Mouse (Mus musculus) telencephalon, adult 2 months (tissue): ENCODE measurements around the gene Tmem235.
A peak's percentile ranks its signal among the peaks of the same experiment; 100 is the strongest.

Source experiments
- DNase-seq: peaks from one replicate; pipeline ENCODE4 v3.0.0-alpha.2; 2011; ENCODE audit warnings: low read depth, low spot score

The Tmem235 gene

GRCm38 (mm10) chr11:117864805-117865204 is 4.3 kb downstream of the Tmem235 start:
- DNase-seq = no peak

DNA sequence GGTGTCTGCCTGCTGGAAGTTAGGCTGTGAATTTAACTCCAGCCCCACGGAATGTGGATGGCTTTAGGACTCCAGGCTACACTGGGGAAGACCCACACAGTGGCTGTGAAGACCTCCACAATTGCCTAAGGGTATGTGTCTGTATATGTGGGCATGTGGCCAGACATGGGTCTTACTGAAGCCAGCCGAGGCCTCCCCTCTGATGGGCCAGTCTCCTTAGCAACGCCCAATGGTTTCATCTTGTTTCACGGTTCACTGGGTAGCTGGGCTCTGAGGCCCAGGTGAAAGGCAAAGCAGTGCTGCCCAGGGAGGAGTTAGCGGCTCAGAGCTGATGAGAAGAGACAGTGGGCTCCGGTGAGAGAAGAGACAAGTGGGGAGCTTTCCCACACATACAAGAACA is 5.4 kb downstream of the Tmem235 start:
- DNase-seq = no peak

- peak; percentile 55 for DNase-seq
These were observed 10.3 kb downstream of the Tmem235 start for GRCm38 (mm10) chr11:117870688-117871365.

DNA sequence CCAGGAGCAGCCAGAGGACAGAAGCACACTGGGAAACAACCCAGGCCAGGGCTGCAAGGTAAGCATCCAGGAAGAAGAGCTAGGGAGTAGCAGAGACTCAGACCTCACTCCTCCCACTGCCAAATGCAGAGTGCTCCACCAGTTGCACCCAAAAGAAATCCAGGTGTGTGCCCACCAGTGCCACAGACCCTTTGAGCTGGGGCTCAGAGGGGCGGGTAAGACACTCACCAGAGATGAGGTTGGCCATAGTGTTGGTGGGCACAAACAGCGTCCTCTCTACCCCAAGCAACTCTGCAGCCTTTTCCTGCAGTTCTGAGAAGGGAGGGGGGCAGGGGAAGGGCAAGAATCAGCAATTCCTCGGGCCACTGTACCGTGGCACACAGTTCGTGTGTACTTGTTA is 10.8 kb downstream of the Tmem235 start:
- no peak for DNase-seq

- no peak for DNase-seq
These were observed 11.5 kb downstream of the Tmem235 start for GRCm38 (mm10) chr11:117871911-117872584.

DNA sequence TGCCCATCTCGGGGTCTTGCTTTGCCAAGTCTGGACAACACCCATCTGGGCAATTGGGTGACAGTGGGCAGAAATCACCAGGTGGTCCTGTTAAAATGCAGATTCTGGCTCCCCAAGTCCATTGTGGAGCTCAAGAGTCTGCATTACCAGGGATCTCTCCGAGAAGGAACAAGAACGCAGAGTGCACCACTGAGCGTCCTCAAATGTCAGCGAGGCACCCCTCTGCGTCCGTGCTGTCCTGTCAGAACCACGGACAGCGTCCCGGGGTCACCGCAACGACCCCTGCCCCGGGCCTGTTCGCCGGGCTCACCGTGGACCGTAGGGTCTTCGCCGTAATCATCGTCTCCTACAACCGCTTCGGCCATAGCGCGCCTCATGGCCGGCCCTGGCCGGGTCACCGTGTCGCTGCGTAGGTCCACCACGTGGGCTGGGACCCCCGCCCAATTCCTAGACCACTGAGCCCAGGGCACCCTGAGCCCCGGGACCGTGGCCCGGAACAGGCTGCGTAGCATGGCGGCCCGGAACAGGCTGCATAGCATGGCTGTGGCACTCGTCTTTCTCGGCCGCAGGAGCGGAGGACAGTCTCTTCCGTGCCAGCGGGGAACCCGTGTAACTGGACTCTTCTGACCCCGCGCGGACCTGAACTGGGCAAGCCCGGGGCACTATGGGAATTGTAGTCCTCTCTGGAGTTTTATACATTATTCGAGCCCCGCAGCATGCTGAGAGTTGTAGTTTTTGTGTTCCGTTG is 12.5 kb downstream of the Tmem235 start, which contains the start of gene Tha1:
TSS of gene Tha1 (minus strand) at position 621 of the 748 bp plus-strand sequence.
- DNase-seq = peak; percentile 61

- no peak for DNase-seq
These were observed 13.9 kb downstream of the Tmem235 start for GRCm38 (mm10) chr11:117874419-117874818.

GRCm38 (mm10) chr11:117875681-117876080 is 15.1 kb downstream of the Tmem235 start:
- no peak for DNase-seq

DNA sequence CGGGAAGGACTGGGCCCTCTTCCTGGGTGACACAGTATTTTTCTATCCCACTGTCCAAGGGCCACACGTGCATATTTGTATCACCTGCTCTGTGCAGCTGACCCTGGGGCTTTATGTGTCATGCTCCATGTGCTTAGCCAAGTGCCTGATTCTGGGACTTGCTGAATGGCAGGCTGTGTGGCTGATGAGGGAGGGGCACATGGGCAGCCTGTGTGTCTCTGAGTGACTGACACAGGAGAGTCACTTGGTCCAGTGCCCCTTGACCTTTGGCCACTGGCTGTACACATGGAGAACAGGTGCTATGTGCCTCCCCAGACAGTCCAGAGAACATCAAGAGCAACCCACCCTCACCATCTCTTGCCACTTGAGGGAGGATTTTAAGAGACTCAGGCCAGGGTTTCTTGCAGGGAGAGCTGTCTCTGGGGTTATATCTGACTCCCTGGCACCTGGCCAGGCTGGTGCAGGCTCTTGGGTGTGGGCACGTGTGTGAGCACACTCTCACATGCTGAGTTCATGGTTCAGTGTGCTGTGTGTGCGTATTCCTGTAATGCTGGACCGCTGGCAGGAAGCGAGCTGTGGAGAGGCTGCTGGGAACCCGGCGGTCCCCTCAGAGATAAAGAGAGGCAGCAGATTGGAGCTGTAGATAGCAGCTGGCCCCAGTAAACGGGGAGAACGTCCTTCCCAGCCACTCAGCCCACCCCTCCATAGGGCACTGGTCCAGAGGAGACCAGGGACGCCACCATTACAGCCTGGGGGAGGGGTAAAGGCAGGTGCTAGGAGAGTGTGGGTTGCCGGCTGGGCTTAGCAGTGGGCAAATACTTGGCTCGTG is 17.6 kb downstream of the Tmem235 start:
- DNase-seq = no peak

- DNase-seq = no peak
These were observed 18.3 kb downstream of the Tmem235 start for GRCm38 (mm10) chr11:117878892-117879291.

DNA sequence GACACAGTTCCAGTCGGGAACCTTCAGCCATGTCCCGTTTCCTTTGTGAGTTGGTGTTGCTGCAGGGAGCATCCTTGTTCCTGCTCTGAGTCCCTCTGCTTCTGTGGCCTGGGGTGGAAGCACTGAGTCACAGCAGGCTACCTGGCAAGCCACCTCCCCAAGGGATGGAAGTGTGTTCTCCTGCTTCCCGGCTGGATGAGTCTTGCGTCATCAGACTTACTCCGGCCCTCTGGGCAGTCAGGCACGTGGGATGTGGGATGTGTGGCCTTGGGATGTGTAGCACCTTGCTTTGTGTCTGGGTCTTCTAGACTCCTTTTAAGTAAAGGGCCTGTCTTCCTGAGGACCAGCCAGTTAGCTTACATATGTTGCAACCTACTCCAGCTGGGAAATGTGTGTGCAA is 19.1 kb downstream of the Tmem235 start:
- no peak for DNase-seq

- no peak for DNase-seq
These were observed 19.9 kb downstream of the Tmem235 start for GRCm38 (mm10) chr11:117880336-117880976.

DNA sequence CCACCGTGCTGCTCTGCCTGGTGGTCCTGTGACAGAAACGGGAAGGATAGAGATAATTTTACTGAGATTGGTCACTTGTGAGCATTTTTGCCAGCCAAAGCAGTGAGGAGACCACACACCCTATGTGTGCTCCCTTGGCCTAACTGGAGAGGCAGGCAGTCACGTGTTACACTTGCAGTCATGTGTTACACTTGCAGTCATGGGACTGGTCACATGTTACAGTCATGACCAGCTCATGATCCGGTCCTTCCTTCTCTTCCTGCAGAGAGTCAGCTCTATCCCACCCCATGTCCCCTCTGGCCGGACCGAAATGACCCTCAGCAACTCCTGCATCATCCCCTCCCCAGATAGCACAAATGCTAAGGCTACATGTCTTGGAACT is 20.4 kb downstream of the Tmem235 start:
- no peak for DNase-seq

- no peak for DNase-seq
These were observed 21.2 kb downstream of the Tmem235 start for GRCm38 (mm10) chr11:117881787-117882186.

DNA sequence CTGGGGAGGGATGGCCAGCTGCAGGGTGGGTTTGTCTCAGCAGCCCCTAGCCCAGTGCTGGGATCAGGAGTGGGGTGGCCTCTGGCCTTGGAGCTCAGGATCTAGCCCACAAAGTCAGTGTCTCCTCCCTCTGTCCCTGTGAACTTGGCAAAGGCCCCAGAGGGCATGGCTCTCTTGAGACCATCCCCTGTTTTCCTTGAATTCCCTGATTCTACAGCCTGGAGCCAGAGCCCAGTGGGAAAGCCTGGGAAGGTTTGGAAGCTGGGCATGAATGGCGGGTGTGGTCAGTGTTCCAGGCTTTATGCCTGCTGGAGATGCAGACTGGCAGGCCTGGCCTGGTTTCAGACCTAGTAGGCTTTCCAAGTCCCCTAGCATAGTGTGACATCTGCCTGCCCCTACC is 21.7 kb downstream of the Tmem235 start:
- no peak for DNase-seq

DNA sequence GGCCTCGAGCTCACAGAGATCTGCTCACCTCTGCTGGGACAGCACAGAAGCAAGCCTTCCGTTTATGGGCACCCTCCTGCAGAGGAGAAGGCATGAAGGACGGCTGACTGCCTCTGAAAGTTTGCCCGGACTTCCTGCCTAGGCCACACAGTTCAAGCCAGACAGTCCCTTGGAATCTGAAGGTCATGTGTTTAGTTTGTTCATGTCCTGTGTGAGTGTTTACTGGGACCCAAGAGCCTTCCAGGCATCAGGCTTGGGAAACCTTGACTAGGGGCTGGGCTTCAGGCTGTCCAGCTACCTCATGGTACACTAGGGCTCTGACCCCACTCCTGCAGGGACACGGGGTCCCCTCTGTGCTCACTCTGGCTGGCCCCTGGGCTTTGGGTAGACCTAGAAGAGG is 25.4 kb downstream of the Tmem235 start:
- DNase-seq = no peak

DNA sequence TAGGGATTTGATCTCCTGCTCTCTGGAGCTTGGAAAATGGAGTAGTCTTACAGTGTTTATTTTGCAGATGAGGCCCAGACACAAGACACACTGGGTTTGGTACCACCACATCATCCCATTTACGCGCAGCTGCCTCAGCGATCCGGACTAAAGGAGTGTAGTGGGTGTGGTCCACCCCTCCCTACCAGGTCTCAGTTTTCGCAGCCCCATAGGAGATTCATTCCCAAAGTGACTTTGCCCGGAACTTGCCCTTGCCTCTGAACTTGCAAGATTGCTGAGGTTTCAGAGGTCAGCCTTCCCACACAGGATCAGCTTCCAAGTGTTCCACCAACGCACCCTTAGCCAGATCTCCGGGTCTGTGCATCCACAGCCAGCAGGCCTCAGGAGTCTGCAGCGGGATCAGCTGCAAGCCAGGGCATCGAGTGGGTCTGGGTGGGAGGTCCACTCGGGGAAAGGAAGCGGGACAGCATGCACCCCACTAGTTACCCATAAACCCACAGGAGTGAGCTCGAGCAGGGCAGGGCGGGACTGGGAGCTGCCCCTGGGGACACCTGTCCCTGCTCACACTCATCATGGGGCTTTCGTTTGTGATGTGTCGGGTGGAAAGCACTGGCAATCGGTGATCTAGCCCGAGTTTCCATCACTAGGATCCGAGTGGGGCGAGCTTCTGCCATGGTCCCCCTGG is 27.8 kb downstream of the Tmem235 start:
- DNase-seq = no peak

DNA sequence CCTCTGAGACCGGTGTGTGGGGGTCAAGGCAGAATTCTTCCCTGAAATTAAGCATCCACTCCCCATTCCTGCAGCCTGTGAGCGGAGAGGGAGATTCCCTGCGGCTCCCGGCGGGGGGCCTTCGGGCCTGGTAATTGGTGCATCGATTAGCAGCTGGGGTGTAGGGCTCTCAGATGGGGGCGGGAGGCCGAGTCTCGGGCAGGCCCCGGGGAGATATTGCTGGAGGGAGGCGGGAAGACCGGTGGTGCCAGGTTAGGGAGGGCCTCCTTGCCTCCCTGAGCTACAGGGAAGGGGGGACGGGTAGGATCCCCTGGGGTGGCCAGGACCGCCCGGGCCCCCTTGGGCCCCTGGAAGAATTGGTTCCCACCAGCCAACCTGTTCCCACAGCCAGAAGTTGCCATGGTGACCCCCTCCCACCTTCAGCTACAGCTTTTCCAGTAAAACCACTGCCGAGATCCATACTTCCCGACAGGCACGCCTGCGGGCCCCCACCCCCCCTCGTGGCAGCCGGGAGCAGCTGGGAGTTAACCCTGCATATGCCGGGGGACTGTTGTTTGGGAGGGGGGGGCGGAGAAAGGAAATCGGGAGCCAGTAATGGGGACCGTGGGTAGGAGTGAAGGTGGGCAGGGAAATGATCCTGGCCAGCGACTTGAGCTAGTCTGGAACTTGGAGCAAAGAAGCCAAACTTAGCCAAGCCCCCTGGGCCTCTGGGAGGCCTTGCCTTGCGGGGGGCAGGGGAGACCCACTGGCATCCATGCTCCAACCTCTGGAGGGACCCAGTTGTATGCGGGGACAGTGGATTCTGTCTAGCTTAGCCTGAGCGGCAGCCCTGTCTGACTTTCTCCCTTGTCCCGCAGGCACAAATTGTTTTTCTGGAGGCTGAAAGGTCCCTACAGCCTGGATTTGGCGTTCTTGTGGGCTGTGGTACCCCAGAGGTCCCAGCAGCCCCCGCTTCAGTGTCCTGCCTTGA is 28.6 kb downstream of the Tmem235 start:
- DNase-seq = no peak

GRCm38 (mm10) chr11:117889887-117890340 is 29.4 kb downstream of the Tmem235 start:
- DNase-seq = no peak
